Mouse (Mus musculus): ENCODE data around the gene Pex5l.

- no peak for TF ChIP-seq CTCF (IDR thresholded peaks at IDR 0.05; ENCODE audit: extremely low read depth, insufficient read length, insufficient replicate concordance, low read depth, low read length)
- TF ChIP-seq POLR2A (IDR thresholded peaks at IDR 0.05; ENCODE audit: low read depth, low read length): no peak
These were observed 195.6 kb downstream of the Pex5l start for GRCm38 (mm10) chr3:32947486-32947885.

Data from small intestine, adult 2 months (tissue).